Mouse (Mus musculus): ENCODE measurements around the gene Nipsnap1.

Gene Nipsnap1

GRCm38 (mm10) chr11:4874551-4874950 lies 800 bp downstream of the Nipsnap1 start:
- DNase-seq = no peak

GRCm38 (mm10) chr11:4881087-4881486 lies 7.3 kb downstream of the Nipsnap1 start:
- no peak for DNase-seq

DNA sequence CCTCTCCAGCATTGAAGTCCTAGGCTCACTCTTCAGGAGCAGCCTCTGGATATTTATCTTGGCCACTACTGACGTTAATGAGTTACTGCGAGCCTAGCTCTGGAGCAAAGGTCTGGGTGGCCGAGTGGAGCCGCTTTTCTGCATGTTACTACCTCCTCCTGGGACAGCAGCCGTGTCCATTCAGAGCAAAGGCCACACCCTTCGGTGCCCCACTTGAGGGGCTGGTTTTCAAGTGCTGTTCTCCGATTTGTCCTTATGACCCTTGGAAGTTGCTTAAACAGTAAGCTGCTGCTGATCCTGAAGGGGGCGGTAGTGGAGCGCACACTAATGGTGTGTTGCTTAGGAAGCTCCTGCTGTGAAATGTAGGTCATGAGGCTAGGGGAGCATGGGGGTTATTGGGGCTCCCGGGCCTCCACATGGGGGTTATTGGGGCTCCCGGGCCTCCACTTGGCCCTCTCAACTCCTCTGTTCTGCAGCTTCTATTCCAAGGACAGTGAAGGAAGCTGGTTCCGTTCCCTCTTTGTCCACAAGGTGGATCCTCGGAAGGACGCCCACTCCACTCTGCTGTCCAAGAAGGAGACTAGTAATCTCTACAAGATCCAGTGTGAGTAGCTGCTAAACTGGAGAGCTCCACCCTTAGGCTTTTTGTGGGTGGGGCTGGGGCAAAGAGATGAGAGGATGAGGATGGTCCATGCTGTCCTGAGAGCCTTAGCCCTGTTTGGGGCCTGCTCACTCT lies 9.3 kb downstream of the Nipsnap1 start:
- peak; percentile 90 for DNase-seq

- no peak for DNase-seq
Observed at GRCm38 (mm10) chr11:4885385-4885903, 11.7 kb downstream of the Nipsnap1 start.

GRCm38 (mm10) chr11:4886987-4887386 lies 13.2 kb downstream of the Nipsnap1 start:
- DNase-seq = no peak

DNA sequence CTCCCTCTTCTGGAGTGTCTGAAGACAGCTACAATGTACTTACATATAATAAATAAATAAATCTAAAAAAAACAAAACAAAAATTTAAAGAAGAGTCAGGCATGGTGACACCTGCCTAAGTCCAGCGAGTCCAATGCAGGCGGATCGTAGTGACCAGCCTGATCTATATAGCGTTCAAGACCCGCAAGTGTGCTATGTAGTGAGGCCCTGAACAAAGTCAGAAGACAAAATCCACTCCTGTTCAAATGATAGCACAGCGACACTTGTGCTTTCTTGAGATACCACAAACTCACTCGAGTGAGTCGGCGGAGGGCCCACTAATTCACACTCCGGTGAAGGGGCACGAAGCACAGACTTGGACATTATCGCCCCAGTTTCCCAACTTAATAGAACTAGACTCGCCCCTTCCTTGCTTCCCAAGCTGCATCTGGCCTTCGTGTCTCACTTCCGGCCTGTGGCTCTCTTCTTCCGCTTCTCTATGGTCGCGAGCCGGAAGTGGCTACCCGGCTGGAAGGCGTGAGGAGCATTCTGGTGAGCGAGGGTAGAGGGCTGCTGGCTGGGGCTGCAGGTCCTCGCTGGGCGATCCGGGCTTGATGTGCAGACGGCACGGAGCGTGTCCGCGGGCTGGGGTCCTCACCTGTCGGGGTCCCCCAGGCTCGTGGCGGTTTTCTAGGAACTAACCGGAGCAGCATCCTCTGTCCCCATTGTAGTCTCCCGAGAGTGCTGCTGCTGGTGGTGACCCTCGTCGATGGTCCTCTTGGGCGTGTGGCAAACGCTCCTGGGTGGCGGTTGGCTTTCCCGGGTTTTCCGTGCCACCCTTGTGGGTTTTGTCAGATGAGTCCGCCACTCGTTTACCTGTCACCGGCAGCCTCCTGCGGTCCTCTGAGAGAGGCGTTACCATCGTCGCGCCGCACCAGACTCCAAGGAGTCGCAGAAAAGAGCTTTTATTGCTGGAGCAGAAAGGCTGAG lies 21.4 kb downstream of the Nipsnap1 start, which contains the start of gene Thoc5:
Thoc5 (plus strand) TSS at position 473 of the 969 bp plus-strand sequence.
- peak; percentile 98 for DNase-seq

GRCm38 (mm10) chr11:4900437-4900836 lies 26.7 kb downstream of the Nipsnap1 start:
- no peak for DNase-seq

DNA sequence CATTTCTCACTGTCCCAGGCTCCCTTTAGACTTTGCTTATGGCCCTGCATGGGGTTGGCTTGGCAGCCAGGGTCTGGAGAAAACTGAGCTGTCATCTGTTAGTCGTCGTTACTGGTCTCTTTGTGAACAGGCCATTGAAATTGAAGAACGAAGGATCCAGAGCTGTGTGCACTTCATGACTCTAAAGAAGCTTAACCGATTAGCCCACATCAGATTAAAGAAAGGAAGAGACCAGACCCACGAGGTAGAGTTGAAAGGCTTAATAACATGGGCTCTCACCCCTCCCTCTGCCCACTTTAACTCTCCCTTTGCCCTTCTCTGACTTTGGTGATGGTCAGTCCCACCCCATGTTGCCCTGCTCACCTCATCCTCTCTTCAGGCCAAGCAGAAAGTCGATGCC lies 28.2 kb downstream of the Nipsnap1 start:
- no peak for DNase-seq

GRCm38 (mm10) chr11:4906231-4906630 lies 32.5 kb downstream of the Nipsnap1 start:
- no peak for DNase-seq

GRCm38 (mm10) chr11:4916068-4916467 lies 42.3 kb downstream of the Nipsnap1 start:
- no peak for DNase-seq

- no peak for DNase-seq
Observed at GRCm38 (mm10) chr11:4921281-4921680, 47.5 kb downstream of the Nipsnap1 start.

- peak; percentile 91 for DNase-seq
Observed at GRCm38 (mm10) chr11:4921751-4922150, 48.0 kb downstream of the Nipsnap1 start.

- no peak for DNase-seq
Observed at GRCm38 (mm10) chr11:4927224-4927623, 53.5 kb downstream of the Nipsnap1 start.

DNA sequence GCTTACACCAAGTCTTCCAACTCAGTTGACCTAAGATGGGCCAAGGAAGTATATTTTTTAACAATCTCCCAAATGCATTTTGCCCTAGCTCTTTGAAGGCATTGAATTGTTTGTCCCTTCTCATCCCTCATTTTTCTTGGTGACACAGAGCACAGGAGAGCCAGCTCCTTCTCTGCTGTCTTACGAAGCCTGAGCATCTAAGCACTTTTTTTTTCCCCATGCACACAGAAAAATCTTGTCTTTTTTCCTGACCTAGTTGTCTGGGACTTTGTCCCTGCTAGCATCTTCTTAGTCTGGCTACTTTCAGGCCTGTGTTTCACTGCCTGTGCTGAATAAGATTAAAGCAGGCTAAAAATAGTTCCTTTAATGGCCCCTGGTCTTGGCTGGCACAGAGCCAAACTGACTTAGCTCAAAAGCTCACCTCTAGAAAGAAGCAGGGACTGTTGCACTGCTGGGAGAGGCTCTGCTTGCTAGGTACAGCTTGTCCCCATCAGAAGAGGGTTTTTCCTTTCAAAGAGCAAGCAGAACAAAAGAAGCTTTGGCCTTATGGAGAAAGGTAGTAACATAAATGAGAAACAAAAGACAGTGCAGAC lies 57.4 kb downstream of the Nipsnap1 start:
- no peak for DNase-seq

GRCm38 (mm10) chr11:4936243-4936642 lies 62.5 kb downstream of the Nipsnap1 start:
- DNase-seq = no peak

Data from heart, adult 11 months (tissue).